Mouse (Mus musculus): ENCODE results near the gene Mllt3. TPM values are rescaled to one million over a fixed set of nuclear protein-coding genes. Genes with fewer than 3 reads are reported as not detected.
"Not testable (repeated sequence)": the region's sequence is repeated elsewhere in the genome, so short reads cannot be mapped to it uniquely, and the experiment has no call there.

Gene Mllt3
- total RNA-seq, 2 experiments from 2014 or later, result 27.6 to 28.6 TPM

DNA sequence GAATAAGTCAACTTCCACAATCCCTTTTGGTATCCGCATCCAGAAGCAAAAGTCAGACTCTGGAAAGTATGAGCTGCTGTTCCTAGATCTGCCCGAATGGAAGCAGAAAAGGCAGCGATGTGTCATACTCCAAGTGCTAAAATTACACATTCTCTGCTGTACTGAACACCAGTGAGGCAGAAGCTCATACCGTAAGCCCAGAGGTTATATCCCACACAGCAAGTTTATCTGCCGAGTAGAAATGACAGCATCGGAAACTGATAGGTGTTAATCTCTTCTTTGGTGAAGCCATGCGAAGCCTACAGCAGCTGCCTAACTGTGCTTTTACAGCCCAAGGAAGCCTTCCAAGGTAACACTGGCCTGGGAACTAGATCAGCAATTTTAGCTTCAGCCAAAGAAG is 17.9 kb downstream of the Mllt3 start:
- no peak for DNase-seq (ENCODE audit: low spot score in 2 of 2)

- DNase-seq (ENCODE audit: low spot score in 2 of 2), result no peak
Observed at GRCm38 (mm10) chr4:88012774-88013173, 20.4 kb downstream of the Mllt3 start.

- DNase-seq (ENCODE audit: low spot score in 2 of 2), result no peak
Observed at GRCm38 (mm10) chr4:88011870-88012572, 21.1 kb downstream of the Mllt3 start.

- DNase-seq (ENCODE audit: low spot score in 2 of 2), result no peak
Observed at GRCm38 (mm10) chr4:88010441-88010840, 22.7 kb downstream of the Mllt3 start.

- no peak for DNase-seq (ENCODE audit: low spot score in 2 of 2)
Observed at GRCm38 (mm10) chr4:88005801-88006200, 27.4 kb downstream of the Mllt3 start.

DNA sequence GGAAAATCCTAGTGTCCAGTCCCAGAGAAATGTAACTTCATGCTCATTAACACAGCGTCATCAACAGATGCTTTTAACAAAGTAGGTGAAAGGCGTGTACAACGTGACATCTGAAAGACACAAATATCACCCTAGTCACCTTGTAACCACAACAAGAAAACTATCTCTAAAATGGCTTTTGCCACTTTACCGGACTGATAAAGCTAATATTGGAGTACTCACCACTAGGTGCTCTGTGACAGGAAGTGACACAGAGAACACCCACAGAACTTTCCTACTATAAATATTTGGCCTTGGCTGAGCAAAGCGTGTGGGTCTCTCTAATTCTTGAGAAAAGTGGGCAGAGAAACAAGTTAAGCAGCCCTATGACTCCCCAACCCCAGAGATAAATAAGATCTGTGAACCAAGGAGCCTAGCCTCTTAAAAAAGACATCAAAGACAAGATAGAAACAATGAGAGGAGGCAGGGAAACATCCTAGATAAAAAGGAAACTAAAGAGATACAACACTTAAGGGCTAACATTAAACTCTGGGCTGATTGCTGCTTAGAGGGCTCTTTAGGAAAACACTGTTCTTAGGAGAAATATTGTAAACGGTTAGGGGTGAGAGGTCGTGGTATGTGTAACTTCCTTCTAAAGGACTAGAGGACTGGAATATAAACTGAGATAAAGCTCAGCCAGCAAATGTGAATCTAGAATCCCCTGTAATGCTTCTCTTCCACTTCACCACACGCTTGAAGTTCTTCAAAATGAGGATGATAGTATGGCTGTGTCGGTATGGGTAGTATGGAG is 29.8 kb downstream of the Mllt3 start:
- DNase-seq (ENCODE audit: low spot score in 2 of 2), result no peak

DNA sequence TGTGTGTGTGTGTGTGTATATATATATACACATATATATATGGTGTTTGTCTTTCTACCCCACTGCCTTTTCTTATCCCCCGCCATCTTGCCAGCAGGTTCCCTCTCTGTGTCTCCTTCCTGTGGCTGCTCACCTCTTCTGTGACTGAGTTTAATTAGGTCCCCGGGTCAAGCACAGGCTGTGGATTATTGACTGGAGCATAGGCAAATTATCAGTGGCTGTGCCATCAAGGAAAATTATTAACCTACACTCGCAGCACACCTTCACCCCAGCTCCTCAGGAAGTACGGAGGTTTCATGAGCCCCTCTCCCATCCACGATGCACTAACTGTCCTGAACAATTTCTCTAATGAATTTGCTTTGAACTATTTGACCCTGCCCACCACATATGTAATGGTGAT is 41.5 kb downstream of the Mllt3 start:
- no peak for DNase-seq (ENCODE audit: low spot score in 2 of 2)

DNA sequence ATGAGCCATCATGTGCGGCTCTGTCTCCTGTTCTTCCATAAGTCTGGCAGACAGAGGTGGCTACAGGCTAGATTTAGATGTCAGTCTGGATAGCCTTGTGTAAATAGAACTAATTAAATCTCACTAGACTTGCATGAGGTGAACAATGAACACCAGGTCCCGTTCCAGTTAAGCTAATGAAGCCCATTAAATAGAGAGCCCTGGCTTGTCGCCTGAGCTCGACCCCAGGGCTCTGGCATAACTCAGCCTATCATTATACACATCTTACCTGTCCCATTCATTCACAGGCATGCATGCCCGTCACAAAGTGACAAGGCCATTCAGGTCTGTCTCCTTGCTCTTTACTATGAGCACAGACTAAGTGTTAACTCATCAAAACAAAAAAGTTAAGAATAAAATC is 42.2 kb downstream of the Mllt3 start:
- no peak for DNase-seq (ENCODE audit: low spot score in 2 of 2)

DNA sequence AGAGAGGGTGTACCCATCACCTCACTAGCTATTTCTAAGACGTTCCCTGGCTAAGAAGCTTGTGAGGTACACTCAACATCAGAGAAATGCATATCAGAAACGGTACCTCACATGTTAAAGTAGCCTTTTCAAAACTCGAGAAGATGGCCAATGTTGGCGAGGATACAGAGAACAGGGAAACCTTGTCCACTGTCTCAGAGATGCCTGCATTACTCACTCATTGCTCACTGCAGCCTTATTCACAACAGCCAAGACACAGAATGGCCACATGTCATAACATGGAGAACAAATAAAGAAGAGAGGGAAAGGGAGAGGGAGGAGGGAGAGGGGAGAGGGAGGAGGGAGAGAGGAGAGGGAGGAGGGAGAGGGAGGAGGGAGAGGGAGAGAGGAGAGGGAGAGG is 47.9 kb downstream of the Mllt3 start:
- no peak for DNase-seq (ENCODE audit: low spot score in 2 of 2)

- DNase-seq (ENCODE audit: low spot score in 2 of 2), result peak in 1 of 2 experiments; percentile 19
Observed at GRCm38 (mm10) chr4:87984589-87984988, 48.6 kb downstream of the Mllt3 start.

- DNase-seq (ENCODE audit: low spot score in 2 of 2), result no peak
Observed at GRCm38 (mm10) chr4:87984091-87984490, 49.1 kb downstream of the Mllt3 start.

DNA sequence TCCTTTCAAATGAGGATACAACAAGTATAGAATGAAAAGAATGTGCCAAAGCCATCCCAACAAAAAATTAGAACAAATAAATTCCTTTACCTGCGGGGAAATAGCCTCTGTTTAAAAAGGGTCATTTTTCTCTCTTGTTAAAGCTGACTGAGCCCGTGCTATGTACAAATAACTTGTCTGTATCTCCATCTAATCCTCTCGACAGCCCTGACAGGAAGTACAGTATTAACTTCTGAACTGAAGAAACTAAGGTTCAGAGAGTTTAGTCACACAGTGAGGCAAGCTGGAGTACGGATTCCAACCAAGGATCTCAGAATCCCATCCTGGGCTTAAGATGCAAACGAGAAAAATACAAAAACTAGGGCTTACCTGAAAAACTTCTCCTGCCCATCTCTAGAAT is 50.6 kb downstream of the Mllt3 start:
- DNase-seq (ENCODE audit: low spot score in 2 of 2), result no peak

DNA sequence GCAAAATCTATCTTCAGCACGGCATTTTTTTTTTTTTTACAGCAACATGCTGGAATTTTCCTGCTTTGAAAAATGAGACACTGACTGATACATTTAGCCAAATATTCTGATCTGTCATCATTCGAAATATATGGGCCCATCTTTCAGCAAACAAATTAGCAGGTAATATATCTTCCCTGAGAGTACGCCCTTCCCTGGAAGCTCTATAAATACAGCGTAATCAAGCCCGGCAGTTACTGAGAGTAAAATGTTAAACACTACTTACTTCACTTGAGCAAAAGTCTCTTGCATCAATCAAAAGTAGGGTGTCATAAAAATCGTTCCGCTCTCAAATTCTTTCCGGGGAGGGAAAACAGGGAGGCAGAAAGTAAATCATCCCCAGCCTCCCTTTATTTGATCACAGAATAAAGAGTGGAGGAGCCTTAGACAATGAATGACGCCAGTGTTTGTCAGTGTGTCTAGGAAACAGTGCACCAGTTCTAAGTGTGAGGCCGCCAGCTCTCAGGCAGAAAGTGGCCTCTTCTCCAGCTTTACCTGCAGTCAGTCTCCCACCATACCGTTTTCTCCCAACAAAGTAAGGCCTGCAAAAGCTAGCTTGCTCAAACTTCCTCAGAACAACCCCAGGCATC is 55.2 kb downstream of the Mllt3 start:
- DNase-seq (ENCODE audit: low spot score in 2 of 2), result no peak

DNA sequence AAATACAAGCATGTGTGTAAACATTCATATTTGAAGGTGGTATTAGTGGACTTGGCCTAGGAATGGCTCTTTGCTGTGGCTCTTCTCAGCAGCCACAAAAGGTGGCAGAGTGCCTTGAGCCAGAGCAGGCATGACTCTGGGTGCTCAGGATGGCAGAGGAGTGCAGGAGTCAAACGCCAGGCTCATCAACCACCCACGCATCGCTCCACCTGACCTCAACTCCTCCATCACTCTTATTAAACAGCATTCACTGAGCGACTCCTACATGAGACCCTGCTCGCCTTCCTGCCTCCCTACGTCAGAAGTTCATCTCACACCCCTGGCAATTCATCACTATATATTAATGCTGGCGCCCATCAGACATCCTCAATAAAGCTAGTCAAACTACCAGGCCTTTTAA is 67.3 kb downstream of the Mllt3 start:
- no peak for DNase-seq (ENCODE audit: low spot score in 2 of 2)

- DNase-seq (ENCODE audit: low spot score in 2 of 2), result not testable (repeated sequence)
Observed at GRCm38 (mm10) chr4:87964890-87965289, 68.3 kb downstream of the Mllt3 start.

DNA sequence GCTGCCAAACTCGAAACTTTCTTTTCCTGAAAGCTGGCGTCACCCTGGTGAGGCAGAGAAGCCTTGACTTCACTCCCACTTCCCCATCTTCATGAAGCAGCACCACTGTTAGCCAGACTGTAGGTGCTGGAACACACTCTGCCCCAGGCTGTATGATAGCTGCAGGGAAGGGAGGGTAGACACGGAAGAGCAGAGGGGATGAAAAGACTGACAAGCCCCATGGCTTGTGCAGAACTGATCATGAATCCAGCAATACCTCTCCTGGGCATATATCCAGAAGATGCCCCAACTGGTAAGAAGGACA is 69.4 kb downstream of the Mllt3 start:
- DNase-seq (ENCODE audit: low spot score in 2 of 2), result no peak

DNA sequence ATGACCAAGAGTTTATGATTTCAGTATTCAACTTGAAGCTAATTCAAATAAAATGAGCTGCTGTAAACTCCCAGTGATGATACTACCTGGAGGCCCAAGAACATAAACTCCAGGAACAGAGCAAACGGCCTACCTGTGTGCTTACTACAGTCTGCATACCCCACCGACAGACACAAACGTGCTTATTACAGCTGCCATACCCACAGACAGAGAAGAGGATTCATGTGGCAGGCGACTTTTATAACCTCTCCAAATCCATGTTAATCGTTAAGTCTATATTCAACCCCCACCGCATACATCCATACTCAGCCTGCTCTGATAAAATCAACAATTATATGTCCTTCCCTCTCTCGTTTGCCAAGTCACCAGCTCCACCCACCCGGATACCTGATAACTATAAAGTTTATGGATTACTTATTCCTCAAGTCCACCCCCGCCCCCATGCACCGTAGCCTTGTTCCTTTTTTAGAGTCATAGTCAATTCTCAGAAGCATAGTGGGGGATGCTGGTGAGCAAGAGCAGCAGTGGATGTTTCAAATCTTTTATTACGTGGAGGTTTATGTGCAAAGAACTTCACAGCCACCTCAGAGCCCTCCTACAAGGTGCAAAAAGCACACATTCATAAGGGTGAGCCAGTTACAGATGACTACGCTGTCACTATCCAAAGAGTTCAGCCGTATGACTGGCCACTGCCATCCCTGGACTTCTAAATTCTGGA is 70.0 kb downstream of the Mllt3 start:
- DNase-seq (ENCODE audit: low spot score in 2 of 2), result no peak

GRCm38 (mm10) chr4:87961872-87962271 is 71.3 kb downstream of the Mllt3 start:
- no peak for DNase-seq (ENCODE audit: low spot score in 2 of 2)

DNA sequence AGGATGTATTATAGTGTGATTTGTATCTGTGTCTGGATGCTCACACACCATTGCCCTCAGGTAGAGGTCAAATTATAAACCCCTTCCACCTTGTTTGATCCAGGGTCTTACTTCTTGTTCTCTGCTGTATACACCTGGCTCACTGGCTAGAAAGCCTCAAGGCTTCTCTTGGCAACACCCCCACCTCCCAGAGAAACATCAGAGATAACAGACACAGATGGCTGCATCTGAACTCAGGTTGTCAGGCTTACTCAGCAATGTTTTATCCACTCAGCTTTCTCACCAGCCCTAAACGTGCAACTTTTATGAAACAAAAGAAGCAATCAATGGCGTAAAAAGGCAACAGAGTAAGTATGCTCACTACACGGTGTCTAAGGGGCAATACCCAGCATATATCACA is 75.3 kb downstream of the Mllt3 start:
- no peak for DNase-seq (ENCODE audit: low spot score in 2 of 2)

DNA sequence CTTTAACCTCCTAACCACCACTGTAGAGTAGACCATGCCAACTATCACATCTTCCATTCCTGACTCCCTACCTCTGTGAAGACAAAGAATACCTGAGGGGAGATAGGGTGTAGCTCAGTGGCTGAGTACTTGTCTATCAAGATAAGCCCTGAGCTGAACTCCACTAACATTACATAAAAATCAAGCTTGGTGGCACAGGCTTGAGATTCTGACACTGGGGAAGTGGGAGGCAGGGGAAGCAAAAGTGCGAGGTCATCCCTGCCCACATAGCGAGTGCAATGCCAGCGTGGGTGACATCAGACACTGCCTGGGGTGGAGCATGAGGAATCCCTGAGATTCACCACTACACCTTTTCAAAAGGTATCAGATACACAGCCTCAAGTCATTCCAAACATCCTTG is 76.0 kb downstream of the Mllt3 start:
- no peak for DNase-seq (ENCODE audit: low spot score in 2 of 2)

DNA sequence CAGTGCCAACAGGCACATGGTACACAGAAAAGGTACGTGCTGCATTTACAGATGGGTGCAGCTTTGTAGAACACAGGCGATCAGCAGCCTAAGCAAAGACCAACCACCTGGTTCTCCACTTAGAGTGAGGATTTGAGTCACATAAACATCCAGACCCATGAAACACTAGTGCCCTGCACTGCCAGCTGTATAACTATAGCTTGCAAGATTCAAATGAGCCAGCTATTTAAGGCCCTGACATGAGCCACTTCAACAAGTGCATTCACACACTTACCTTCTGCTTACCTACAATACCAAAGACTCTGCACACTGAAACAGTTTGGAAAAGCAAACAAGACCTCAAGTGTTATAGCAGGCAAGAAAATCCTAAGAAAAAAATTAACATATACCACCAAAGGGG is 78.0 kb downstream of the Mllt3 start:
- no peak for DNase-seq (ENCODE audit: low spot score in 2 of 2)
